Mouse (Mus musculus) yolk sac, embryonic 10.5 days (tissue): Measurements from ENCODE around the gene 2900026A02Rik.
A peak's percentile ranks its signal among the peaks of the same experiment; 100 is the strongest.

Experiments used
- DNase-seq: peaks from one replicate; pipeline ENCODE4 v3.0.0-alpha.2; 2017; ENCODE audit warnings: low spot score

2900026A02Rik gene

DNA sequence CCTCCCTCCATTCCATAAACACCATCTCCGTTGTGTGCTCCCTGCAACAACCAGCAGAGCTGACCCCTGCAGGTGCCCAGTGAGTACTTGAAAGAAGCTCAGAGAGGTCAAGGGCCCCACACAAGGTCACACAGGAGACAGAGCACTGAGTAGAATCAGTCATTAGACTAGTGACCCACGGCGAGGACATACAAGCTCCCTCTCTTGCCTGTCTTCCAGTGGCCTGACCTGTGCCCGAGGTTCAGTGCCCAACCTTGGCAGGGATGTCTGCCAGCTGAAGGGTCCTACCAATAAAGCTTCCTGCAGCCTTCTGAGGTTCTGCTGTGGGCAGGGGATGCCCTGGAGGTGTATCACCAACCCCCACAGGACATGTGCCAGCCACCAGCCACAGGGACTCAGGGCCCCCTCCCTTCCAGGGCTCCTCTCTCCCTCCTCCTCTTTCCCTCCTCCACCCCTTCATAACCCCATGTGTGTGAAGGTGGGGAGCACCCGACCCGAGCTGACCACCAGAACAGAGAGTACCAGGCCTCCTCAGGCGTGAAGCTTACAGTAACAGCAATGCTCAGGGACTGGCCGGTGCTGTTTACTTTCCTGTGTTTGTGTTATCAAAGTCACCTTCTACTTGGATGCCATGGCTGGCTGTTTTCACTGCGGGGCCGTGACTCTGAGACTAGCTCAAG lies 8.7 kb downstream of the 2900026A02Rik start:
- DNase-seq = no peak

DNA sequence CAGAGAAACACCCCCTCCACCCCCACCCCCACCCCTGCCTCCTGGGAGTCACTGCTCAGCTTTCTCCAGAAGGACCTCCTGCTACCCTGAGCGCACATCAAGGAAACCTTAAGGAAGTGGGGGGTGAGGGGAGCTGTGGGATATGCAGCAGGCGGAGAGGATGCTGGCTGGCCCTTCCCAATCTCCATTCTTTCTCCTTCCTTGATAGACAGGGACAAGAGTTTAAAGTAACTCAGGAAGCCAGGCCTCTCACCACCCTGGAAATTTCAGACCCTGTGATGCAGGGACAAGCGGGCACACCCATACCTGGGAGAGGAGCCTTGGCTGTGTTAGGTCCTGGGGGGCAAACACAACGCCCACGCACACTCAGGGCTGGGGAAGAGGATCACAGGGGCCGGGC lies 10.7 kb downstream of the 2900026A02Rik start:
- DNase-seq = no peak

DNA sequence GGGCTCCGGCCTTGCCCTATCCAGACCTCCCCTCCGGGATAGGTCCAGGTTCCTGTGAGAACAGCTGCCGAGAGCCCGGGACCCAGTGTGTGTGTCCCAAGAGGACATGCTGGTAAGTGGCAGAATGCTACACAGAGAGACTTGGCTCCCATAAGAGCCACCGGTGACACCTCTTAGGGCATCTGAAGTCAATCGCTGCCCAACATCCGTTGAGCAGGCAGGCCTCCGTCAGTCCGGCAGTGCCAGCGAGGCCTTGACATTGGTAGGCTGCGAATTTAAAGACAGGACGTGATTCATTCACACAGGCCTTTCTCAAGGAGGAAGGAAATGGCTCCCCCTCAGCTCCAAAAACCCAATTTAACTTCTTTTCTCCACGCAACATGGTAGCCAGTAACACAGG lies 11.1 kb downstream of the 2900026A02Rik start:
- DNase-seq = no peak

DNA sequence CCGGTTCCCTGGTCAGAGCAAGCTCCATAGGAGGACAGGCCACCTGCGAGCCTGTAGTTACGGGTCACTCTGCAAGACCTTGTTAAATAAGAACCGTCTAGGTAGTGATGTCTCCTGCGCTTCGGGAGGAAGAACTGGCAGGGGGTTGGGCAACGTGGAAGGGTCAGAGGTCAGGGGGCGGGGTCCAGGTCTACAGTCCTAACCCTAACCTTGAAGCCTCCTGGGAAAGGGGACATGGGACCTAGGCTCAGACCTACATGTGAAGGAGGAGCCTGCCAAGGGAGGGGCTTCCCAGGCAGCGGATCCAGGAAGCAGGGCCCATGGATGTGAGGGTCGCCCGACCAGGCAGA lies 11.7 kb downstream of the 2900026A02Rik start:
- peak; percentile 70 for DNase-seq

DNA sequence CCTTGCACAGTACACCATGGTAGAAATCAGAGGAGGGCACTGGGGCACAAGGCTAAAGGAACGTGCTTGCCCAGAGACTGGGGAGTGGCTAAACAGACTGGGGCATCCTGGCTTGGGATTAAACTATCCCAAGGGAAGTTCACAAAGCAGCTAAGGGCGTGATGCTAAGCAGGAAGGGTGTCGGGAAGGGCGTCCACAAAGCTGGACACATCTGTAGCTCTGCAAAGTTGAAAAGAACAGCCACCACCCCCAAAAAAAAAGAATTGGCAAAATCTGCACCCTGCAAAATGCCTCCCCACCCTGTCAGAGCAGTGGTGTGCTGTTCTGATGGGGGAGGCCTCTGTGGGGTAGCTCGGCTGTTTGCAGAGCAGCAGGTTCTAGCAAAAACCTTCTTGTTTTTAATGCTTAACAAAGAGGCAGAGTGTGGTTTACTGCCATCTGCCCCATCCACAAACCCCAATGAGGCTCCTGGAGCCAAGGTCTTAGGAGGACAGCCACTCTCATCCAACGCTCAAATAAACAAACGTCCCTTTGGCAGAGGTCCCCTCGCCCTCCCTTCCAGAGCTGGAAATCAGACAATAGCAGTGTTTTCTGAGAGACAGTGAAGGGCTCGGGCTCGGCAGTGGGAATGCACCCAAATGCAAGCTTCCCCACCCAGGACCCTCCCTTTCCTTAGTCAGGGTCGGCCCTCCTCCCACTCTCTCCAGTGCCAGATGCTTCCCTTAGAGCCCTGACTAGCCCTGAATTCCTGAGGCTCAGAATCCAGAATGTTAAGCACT lies 12.2 kb downstream of the 2900026A02Rik start:
- no peak for DNase-seq

DNA sequence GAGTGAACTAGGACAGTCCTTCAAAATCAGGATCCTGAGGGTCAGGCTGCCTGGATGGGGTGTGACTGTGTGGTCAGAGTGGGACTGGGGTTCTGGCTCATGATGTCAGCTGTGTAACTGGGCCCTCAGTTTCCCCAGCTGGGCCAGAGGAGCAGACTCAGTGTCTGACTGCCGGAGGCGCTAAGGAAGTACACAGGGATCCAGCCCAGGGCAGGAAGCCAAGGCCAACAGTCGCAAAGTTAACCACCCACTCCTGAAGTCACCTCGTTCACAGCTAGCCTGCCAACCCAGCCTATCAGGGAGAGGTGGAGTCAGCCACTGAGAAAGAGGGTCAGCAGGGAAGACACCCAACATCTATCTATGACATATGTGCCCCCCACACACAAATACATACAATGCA lies 13.0 kb downstream of the 2900026A02Rik start:
- no peak for DNase-seq

DNA sequence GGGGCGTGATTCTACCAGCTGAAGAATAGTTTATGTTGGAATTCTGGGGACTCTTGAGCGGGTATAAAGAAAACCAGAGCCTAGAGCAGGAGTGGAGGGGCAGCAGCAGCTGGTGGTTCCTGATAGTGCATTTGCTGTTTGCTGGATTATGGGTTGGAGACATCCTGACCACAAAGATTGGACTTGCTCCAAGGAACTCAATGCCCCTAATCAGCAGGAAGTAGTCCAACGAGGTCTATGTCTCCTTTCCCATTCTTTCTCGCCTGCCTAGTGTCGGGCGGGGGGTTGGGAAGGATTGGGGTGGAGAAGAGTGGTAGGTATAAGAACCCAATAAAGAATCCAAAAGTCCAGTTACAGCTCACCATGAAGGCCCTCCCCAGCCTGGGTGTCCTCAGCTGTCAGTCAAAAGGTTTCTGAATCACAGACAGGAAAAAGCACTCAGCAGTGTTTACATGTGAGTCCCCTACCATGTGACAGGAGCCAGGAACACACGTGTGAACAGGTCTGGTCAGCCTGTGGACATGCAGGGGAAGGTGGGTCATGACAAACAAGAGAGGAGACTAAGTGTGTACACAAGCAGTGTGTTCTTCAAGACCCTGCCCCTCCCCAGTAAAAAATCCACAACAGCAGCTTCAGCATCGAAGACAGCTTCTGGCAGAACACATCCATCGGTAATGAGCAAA lies 14.2 kb downstream of the 2900026A02Rik start:
- no peak for DNase-seq

DNA sequence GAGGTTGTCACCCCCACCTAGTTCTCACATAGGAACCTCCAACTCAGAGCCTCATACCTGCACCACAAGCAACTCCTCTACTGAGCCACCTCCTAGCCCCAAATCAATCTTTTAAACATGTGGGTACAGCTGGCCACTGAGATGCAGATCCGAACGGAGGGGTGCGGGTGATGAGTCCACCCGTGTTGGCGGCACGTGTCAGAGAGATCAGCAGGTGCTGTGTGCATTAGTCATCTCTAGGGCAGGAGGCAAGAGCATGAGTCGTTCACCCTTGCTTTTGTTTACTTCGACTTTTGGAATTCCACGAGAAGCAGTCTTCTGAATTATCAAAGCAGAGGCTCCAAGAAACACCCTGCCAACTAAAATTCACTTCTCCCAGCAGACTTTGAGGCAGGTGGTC lies 16.8 kb downstream of the 2900026A02Rik start:
- DNase-seq = no peak

DNA sequence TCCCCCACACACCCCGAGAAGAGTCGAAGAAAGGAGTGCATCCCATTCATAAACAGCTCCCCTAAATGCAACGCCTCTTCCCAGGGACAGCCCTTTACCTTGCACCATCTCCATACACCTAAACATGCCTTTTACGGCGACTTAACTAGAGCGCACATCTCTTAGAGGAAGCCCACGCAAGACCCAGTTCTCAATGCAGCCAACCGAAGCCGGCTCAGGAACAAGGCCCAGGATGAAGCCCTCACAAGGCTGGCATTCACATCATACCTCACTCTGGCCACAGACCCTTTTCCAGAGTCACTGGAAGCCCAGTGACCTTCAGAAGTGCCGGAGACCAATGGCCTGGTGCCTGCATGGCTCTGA lies 21.3 kb downstream of the 2900026A02Rik start:
- no peak for DNase-seq

DNA sequence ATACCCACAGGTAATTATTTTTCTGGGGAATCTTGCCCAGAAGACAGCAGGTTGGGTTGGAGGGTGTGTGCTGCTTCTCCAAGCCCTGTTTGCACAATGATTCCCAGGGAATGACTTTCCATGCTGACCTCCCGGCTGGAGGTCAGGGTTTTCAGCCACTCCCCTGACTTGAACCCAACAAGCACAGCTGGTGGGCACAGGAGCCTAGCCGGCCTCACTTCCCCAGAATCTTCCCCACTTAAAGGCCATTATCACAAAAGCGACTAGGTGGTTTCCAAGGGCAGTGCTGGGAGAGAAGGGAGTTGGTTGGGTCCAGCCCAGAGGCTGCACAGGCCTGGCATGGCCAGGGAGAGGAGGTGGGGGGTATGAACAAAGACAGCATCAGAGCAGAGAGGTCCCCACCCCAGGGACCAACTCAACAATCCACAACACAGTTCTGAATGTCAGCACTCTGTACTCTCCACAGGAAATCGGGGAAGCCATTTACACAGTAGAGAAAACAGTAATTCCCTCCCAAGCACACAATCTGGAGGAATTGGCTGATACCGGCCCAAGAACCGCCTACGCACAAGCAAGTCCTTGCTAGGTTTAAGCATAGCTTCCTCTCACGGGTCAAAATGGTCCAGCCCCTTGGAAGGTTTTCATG lies 21.8 kb downstream of the 2900026A02Rik start:
- no peak for DNase-seq

DNA sequence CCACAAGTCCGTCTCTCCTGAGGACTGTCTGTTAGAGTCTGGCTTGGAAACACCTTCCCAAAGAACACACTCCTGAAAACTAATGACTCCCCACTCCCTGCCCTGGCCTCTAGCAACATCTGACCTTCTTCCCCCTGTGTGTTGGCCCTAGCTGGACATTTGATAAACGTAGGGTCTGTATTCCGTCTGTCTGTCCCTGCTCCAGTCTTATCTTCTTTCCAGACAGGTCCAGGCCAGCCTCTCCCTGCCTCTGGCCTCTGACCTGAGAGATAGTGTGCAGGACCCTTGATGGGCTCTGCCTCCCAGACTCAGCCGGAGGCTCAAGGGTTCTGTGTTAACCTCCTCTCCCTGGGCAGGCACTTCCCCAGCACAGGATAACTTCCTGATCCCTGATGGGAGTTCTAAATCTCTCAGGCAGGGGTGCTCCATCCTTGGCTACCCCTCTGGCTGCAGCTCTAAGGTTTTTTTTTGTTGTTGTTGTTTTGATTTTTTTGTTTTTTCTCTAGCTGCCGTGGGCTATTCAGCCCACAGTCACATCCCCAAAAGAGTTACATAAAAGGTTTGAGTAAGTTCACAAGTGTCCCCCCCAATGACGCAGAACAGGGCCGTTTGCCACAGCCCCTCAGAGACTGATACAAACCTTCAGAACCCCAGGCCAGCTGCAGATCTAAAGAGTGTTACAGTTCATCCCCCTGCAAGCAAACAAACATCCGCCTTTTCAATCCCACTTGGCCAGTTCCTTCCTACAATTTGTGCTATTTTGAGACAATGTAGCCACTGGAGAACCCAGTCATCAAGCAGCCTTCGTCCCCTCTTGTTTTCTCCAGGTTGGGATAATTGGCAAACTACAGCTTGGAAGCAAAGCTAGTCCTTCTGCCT lies 23.9 kb downstream of the 2900026A02Rik start:
- DNase-seq = peak; percentile 72

DNA sequence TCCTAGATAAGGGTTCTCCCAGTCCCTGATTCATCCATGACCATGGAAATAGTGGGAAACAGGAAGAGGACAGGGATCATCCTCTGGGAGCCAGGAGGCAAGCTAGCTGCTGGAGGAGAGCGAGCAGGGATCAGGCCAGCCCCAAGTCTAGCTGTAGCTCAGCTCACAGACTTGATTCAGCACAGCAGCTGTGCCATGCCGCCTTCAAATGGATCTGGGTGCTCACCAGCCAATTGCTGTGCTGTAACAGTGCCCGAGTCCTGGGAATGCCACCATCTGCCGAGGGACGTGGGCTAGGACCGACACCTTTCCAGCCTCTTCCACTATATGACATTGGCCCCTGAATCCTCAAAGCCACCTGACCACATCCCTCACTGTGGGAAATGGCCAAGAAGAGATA lies 25.1 kb downstream of the 2900026A02Rik start:
- DNase-seq = no peak

DNA sequence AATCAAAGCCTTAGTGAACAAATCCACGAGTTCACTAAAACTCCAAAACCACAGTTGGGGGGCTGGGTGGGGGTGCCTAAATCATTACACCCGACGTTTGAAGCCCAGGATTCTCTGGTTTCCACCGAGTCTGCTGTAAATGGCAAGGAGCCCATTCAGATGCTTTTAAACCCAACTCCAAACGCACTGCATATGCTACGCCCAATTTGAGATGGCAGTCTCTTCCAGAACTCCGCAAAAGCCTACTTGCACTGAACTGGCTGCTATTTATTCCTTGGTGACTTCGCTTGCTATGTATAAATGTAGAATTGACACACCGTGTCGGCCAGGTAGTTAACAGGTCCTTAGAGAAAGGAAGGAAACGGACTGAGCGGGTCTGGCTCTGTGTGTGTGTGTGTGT lies 25.6 kb downstream of the 2900026A02Rik start:
- DNase-seq = no peak

DNA sequence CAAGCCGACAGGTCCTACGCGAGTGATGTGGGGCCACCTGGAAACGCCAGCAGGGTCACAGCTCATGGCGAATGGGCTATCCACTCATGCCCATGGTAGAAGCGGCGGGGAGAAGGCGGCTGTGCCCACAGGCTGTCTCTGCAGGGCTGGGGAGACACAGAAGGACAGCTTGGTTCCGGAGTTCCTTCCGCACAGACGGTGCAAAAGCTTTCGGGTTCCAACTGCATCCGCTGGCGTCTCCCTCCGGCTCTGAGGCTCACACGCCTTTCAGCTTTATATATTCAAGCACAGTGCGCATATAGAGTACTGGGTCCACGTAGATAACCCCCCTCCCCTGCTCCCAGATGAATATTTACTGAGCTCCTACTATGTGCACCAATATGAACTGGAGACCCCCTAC lies 27.3 kb downstream of the 2900026A02Rik start:
- DNase-seq = no peak

DNA sequence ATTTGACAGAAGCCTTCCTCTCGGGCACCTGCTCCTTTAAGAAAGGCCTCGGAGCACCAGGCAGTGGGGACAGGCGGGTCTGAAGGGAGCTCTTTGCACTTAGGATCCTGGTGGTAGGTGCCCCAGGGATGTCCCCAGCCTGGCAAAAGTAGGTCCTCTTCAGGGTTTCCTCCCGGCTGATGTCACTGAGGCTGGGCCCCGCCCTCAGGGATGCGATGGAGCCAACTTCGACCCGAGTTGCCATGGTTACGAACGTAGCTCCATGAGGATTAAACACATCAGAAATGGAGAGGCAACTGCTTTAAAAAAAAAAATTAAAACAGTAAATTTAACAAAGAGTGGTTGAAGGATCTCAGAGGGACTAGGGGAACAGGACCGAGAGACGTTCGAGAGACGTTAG lies 29.1 kb downstream of the 2900026A02Rik start:
- no peak for DNase-seq

DNA sequence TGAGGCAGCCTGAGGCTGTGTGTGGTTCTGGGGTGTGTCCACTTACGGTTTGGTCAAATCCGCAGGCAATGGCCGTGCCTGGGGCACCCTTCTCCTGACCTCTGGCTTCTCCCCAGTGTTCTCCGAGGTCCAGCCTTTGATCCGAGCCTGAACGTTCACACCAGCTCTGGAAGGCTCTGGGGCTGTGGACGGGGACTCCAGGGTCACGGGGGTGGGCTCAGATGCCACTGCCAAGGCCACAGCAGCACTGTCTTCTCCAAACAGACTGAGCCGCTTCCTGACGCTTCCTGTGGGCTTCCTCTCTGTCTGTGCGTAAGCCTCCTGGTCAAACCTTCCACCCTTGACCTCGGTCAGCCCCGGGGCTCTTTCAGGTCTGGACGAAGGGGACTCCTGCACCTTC lies 30.5 kb downstream of the 2900026A02Rik start:
- DNase-seq = no peak

DNA sequence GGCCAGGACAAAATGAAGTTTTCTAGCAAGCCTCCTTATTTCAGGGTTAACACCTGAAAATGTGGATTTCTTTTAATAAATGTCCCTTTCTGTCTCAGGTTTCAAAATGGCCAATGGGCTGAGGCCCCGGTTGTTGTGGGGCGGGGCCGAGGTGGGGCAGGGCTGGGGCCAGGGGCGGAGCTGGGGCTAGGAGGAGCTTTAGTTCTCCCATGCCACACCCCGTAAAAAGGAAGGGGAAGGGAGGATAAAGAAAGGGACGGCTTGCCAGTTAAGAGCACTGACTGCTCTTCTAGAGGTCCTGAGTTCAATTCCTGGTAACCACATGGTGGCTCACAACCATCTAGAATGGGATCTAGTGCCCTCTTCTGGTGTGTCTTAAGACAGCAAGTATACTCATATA lies 39.6 kb downstream of the 2900026A02Rik start:
- no peak for DNase-seq

DNA sequence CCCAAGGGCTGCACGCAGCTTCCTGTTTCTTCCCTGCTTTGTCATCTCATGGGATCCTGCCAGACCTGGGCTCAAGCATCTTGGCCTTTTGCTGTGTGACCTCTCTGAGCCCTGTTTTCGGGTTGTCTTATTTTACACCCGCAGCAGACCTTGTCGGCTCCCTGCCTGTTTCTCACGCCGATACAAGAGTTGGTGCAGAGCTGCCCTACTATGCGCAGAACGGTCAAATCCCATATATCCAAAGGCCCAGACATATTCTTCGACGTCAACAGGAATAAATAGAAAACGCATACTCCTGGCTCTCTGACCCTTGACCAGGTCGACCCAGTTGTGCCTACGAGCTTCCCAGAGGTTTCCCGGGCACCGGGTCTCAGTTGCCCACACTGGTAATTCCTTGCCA lies 40.3 kb downstream of the 2900026A02Rik start:
- no peak for DNase-seq

DNA sequence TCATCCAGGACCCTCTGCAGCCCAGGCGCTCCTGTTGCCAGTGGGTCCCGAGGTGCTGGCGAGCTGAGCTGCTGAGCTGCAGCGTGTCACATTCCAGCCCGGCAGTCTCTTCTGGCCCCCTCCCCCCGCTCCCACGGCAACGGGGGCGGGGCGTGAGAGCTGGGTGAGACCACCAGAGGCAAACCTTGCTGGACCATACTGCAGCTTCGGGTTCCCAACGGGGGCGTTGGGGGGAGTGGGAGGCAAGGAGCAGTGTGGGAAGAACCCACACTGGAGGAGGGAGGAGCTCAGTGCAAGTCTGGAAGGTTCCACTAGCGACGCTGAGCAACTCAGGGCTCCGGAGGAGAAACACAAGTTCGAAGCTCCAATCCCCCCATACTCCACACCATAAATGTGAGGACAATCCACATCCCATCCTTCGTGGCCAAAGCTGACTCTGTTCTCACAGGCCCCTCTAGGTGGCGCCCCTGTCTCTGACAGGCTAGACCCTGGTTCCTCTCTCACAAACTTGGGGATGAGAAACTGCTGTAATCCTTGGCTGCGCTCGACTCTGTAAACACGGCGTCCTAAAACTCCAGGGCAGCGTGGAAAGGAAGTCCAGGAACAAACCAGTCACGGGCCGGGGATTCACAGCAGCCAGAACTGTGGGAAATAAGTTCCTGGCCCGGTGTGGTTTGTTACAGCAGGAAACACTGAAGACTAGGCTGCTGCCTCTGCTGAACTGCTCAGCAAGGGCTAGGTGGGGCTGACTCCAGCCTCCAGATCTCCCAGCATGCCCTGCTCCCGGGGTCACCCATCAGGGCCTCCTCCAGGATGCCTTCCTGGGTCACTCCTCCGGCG lies 41.0 kb downstream of the 2900026A02Rik start:
- DNase-seq = peak; percentile 84

DNA sequence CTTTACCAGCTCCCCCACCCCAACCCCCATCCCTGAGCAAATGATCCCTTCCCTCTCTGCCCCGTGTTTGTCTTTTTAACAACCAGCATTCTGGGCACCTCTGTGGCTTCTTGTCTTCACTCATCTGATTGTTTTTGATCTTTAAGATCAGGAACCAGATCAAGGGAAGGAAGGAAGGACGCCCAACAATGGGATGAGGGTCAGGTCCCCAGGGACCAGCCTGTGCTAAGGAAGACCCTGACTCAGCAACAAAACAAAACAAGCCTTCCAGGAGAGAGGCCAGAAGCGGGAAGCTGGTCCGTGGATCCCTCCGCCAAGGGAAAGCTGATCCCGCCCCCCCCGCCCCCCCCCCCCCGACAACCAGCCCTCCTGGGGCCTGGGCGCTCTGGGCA lies 41.6 kb downstream of the 2900026A02Rik start:
- no peak for DNase-seq

DNA sequence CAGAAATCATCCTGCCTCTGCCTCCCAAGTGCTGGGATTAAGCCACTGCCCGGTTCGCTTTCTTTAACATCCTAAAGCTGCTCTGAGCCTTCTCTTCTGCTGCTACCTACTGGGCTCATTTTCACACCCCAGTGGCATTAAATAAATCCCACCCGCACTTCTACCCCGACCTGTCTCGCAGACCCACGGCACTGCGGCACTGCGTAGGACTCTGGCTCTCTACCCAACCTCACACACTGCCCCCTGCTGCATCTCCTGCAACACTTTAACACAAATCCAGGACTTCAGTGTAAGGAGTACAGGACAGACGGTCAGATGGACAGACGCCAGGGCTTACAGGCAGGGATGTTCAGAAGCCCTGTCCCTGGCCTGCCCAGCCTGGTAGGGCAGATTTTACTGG lies 45.1 kb downstream of the 2900026A02Rik start:
- DNase-seq = no peak
